Mouse (Mus musculus): ENCODE results near the gene Tgfb3.

DNA sequence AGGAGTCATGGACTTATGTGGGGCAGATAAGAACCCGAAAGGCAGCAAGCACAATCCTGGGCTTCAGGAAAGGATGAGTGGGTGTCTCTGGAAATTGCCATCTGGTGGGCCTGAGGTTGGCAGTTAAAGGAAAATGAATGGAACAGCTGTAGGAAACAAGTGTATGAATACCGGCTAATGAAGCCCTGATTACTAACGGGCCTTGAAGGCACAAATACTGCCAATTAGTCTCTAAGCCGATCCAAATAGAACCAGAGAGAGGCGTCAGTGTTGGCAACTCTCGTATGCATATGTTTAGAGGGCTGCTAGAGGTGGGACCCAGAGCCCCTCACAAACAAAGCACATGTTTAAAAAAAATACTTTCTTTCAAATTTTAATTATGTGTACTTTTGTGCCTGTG lies 7.4 kb downstream of the Tgfb3 start:
- no peak for TF ChIP-seq GATA1 (IDR thresholded peaks at IDR 0.05; ENCODE audit: borderline replicate concordance, low read length)
- no peak for TF ChIP-seq FLI1 (IDR thresholded peaks at IDR 0.05; ENCODE audit: low read length)
